Mouse (Mus musculus) lung, adult 2 months (tissue): ENCODE results near the gene Pik3r5. TPM values are rescaled to one million over a fixed set of nuclear protein-coding genes. Genes with fewer than 3 reads are reported as not detected.
A peak's percentile ranks its signal among the peaks of the same experiment; 100 is the strongest.

Source experiments
- DNase-seq: peaks from one replicate; pipeline ENCODE4 v3.0.0; 2022
- H3K4me1 ChIP-seq: fragments of 200-500 bp; 2 replicates; pipeline ENCODE4 v1.6.1; 2011; ENCODE audit warnings: low read length; ENCODE audit not compliant: control insufficient read depth, insufficient read depth
- H3K4me3 ChIP-seq: fragments of 200-500 bp; replicated peaks from 2 replicates; pipeline ENCODE3; 2011; ENCODE audit warnings: low read depth, mild to moderate bottlenecking, control low read depth, low read length; ENCODE audit errors: extremely low read depth
- CTCF ChIP-seq: fragments of 200-500 bp; IDR thresholded peaks from 2 replicates; pipeline ENCODE4 v1.5.1; 2011; ENCODE audit warnings: mild to moderate bottlenecking, low read length, control low read depth; ENCODE audit not compliant: insufficient read depth
- POLR2A ChIP-seq: fragments of 200-500 bp; IDR thresholded peaks from 2 replicates; pipeline ENCODE4 v1.6.1; 2011; ENCODE audit warnings: low read depth, mild to moderate bottlenecking, control low read depth, low read length, borderline replicate concordance; ENCODE audit errors: extremely low read depth
- WGBS: fragments of 180-500 bp; shearing (Covaris S2); methylation state at CpG from one replicate; pipeline ENCODE4 v1.1.7; 2018; 5-methylcytosine and 5-hydroxymethylcytosine counted together
- polyA plus RNA-seq: library from polyadenylated mRNA; depleted of rRNA; stranded (reverse); fragments of >200 nt; gene quantifications from 2 replicates; pipeline ENCODE4 v1.2.3, GENCODE M21; 2012

Gene Pik3r5
- polyA plus RNA-seq, 1 experiment = 11.7 TPM

- DNase-seq = no peak
- no peaks in the 10 kb centered on the region for H3K4me1 ChIP-seq
- TF ChIP-seq POLR2A (no peak), CTCF (no peak)
- 45% methylated on average over 3 of the region's 3 CpGs for WGBS
- H3K4me3 ChIP-seq = no peak overlapping the region
These were observed 46.7 kb downstream of the Pik3r5 start for GRCm38 (mm10) chr11:68478574-68478981.

GRCm38 (mm10) chr11:68480660-68481059 lies 48.7 kb downstream of the Pik3r5 start:
- TF ChIP-seq POLR2A = no peak
- TF ChIP-seq CTCF = no peak
- Histone ChIP-seq H3K4me1 (no peaks in the 10 kb centered on the region), H3K4me3 (no peak overlapping the region)
- 94% methylated on average over 4 of the region's 4 CpGs for WGBS
- no peak for DNase-seq

- Histone ChIP-seq H3K4me3 (no peak overlapping the region), H3K4me1 (no peaks in the 10 kb centered on the region)
- TF ChIP-seq CTCF (no peak), POLR2A (no peak)
- DNase-seq = no peak
These were observed 50.1 kb downstream of the Pik3r5 start for GRCm38 (mm10) chr11:68482001-68482400.

GRCm38 (mm10) chr11:68483213-68483612 lies 51.3 kb downstream of the Pik3r5 start:
- Histone ChIP-seq H3K4me3 (no peak overlapping the region), H3K4me1 (no peaks in the 10 kb centered on the region)
- DNase-seq = no peak
- TF ChIP-seq CTCF (no peak), POLR2A (no peak)
- 41% methylated on average over 6 of the region's 6 CpGs for WGBS

- no peak for TF ChIP-seq CTCF
- no peak for TF ChIP-seq POLR2A
- Histone ChIP-seq H3K4me1 (no peaks in the 10 kb centered on the region), H3K4me3 (no peak overlapping the region)
- WGBS = 85% methylated on average over 3 of the region's 3 CpGs
- DNase-seq = no peak
These were observed 52.5 kb downstream of the Pik3r5 start for GRCm38 (mm10) chr11:68484431-68484830.

GRCm38 (mm10) chr11:68485206-68485942 lies 53.5 kb downstream of the Pik3r5 start:
- no peak for DNase-seq
- Histone ChIP-seq H3K4me3 (no peak overlapping the region), H3K4me1 (no peaks in the 10 kb centered on the region)
- 25% methylated on average over 8 of the region's 8 CpGs for WGBS
- TF ChIP-seq POLR2A (no peak), CTCF (peak; percentile 60)

- WGBS = 91% methylated on average over 3 of the region's 3 CpGs
- TF ChIP-seq CTCF (no peak), POLR2A (no peak)
- no peak overlapping the region for H3K4me3 ChIP-seq
- no peaks in the 10 kb centered on the region for H3K4me1 ChIP-seq
- DNase-seq = no peak
These were observed 54.2 kb downstream of the Pik3r5 start for GRCm38 (mm10) chr11:68486093-68486492.

GRCm38 (mm10) chr11:68487720-68488119 lies 55.8 kb downstream of the Pik3r5 start:
- TF ChIP-seq CTCF (no peak), POLR2A (no peak)
- WGBS = 71% methylated on average over 10 of the region's 10 CpGs
- H3K4me1 ChIP-seq = no peaks in the 10 kb centered on the region
- no peak overlapping the region for H3K4me3 ChIP-seq
- DNase-seq = no peak

- DNase-seq = no peak
- WGBS = 52% methylated on average over 6 of the region's 6 CpGs
These were observed 56.4 kb downstream of the Pik3r5 start for GRCm38 (mm10) chr11:68488256-68488824.

GRCm38 (mm10) chr11:68489236-68489635 lies 57.3 kb downstream of the Pik3r5 start:
- TF ChIP-seq CTCF (no peak), POLR2A (no peak)
- DNase-seq = no peak
- Histone ChIP-seq H3K4me3 (no peak overlapping the region), H3K4me1 (no peaks in the 10 kb centered on the region)
- 75% methylated on average over 2 of the region's 2 CpGs for WGBS

More at GRCm38 (mm10) chr11:68488256-68488824, 56.4 kb downstream of the Pik3r5 start:
- Histone ChIP-seq H3K4me3 (no peak overlapping the region), H3K4me1 (no peaks in the 10 kb centered on the region)
- TF ChIP-seq CTCF = no peak
